Mouse (Mus musculus): ENCODE results near the gene Sqor. TPM values are rescaled to one million over a fixed set of nuclear protein-coding genes. Genes with fewer than 3 reads are reported as not detected.

The Sqor gene
- polyA plus RNA-seq, 1 experiment = 0.43 TPM

DNA sequence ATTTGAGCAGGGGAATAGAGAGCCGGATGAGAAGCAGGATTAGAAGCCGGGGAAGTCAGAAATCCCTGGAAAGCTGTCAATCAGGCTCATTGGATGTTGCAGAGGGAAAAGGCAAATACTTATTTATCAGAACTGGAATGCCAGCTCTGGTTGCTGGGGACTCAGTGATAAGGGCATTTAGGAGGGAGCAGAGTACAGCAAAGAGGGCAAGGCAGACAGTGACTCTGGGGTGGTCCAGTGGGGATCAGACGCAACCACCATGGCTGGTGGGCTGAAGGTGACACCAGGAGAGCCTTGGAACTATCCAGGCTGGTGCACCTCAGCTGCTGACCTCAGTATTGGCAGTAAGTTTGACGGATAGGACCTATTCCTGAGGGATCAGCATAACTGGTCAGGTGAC lies 89.6 kb downstream of the Sqor start:
- no peak for TF ChIP-seq GATA1 (IDR thresholded peaks at IDR 0.05; ENCODE audit: low read length)

GRCm38 (mm10) chr2:122855354-122855753 lies 90.3 kb downstream of the Sqor start:
- no peak for TF ChIP-seq GATA1 (IDR thresholded peaks at IDR 0.05; ENCODE audit: low read length)

Other genes starting within 250 kb of the Sqor start
- gene Gatm, start 153.9 kb upstream of the Sqor start, polyA plus RNA-seq (2012) = not detected in 2 replicates
- gene AA467197, start 128.3 kb upstream of the Sqor start, polyA plus RNA-seq (2012) = not detected in 2 replicates
- not detected in 2 replicates for gene Slc30a4, start 62.6 kb upstream of the Sqor start, polyA plus RNA-seq (2012)
- 14.1 and 21.6 TPM in 2 replicates for gene Bloc1s6, start 26.7 kb upstream of the Sqor start, polyA plus RNA-seq (2012)